Mouse (Mus musculus): Measurements from ENCODE around the gene Klhl29. TPM values are rescaled to one million over a fixed set of nuclear protein-coding genes. Genes with fewer than 3 reads are reported as not detected.

Klhl29 gene
- total RNA-seq, 1 experiment = 0.22 TPM

- in situ Hi-C loops (cut with MboI; ENCODE audit: low sequenced_read_pairs in 2 of 2, unreplicated experiment in 2 of 2) = no loop called here
- Histone ChIP-seq H3K27ac (ENCODE audit: insufficient read depth, low read depth, low read length, poor library complexity, severe bottlenecking) (no peak overlapping the region), H3K4me3 (ENCODE audit: insufficient read depth in 1 of 2, low read depth in 1 of 2, low read length in 2 of 2, poor library complexity in 1 of 2, severe bottlenecking in 1 of 2) (no peak overlapping the region), H3K9ac (ENCODE audit: insufficient read depth, low read depth, low read length, poor library complexity, severe bottlenecking) (no peak overlapping the region), H3K4me1 (ENCODE audit: control insufficient read depth in 2 of 2, insufficient read depth in 2 of 2, low read length in 2 of 2, poor library complexity in 1 of 2) (no peaks in the 10 kb centered on the region), H3K36me3 (ENCODE audit: control insufficient read depth, insufficient read depth, low read length, poor library complexity, severe bottlenecking) (no peaks in the 10 kb centered on the region), H3K9me3 (ENCODE audit: control insufficient read depth, insufficient read depth, low read depth, low read length) (no peaks in the 10 kb centered on the region)
- DNase-seq (ENCODE audit: low read depth, low spot score) = no peak
- no peak for TF ChIP-seq HCFC1 (IDR thresholded peaks at IDR 0.05; ENCODE audit: borderline replicate concordance, insufficient read depth, low read length)
- no peak for TF ChIP-seq ZNF384 (IDR thresholded peaks at IDR 0.05; ENCODE audit: low read depth, low read length)
- TF ChIP-seq MAFK (IDR thresholded peaks at IDR 0.05; ENCODE audit: insufficient read depth, low read depth, low read length) = no peak
- TF ChIP-seq CHD2 (IDR thresholded peaks at IDR 0.05; ENCODE audit: low read depth, low read length) = no peak
- no peak for TF ChIP-seq ZC3H11A (IDR thresholded peaks at IDR 0.05; ENCODE audit: borderline replicate concordance, low read depth, low read length)
Observed at GRCm38 (mm10) chr12:5107795-5108194, 267.7 kb downstream of the Klhl29 start.

GRCm38 (mm10) chr12:5104422-5105052 is 270.9 kb downstream of the Klhl29 start:
- DNase-seq (ENCODE audit: low read depth, low spot score) = no peak
- in situ Hi-C loops (cut with MboI; ENCODE audit: low sequenced_read_pairs in 2 of 2, unreplicated experiment in 2 of 2) = no loop called here
- H3K9me3 ChIP-seq (ENCODE audit: control insufficient read depth, insufficient read depth, low read depth, low read length) = no peaks in the 10 kb centered on the region

GRCm38 (mm10) chr12:5101411-5102024 is 274.0 kb downstream of the Klhl29 start:
- H3K27ac ChIP-seq (ENCODE audit: insufficient read depth, low read depth, low read length, poor library complexity, severe bottlenecking) = no peak overlapping the region
- in situ Hi-C loops (cut with MboI; ENCODE audit: low sequenced_read_pairs in 2 of 2, unreplicated experiment in 2 of 2) = no loop called here
- no peaks in the 10 kb centered on the region for H3K4me1 ChIP-seq (ENCODE audit: control insufficient read depth in 2 of 2, insufficient read depth in 2 of 2, low read length in 2 of 2, poor library complexity in 1 of 2)
- no peak for DNase-seq (ENCODE audit: low read depth, low spot score)
- TF ChIP-seq HCFC1 (IDR thresholded peaks at IDR 0.05; ENCODE audit: borderline replicate concordance, insufficient read depth, low read length) (no peak), ZNF384 (IDR thresholded peaks at IDR 0.05; ENCODE audit: low read depth, low read length) (no peak), ZC3H11A (IDR thresholded peaks at IDR 0.05; ENCODE audit: borderline replicate concordance, low read depth, low read length) (no peak), CHD2 (IDR thresholded peaks at IDR 0.05; ENCODE audit: low read depth, low read length) (no peak), MAFK (IDR thresholded peaks at IDR 0.05; ENCODE audit: insufficient read depth, low read depth, low read length) (no peak)
- no peaks in the 10 kb centered on the region for H3K9me3 ChIP-seq (ENCODE audit: control insufficient read depth, insufficient read depth, low read depth, low read length)
- H3K36me3 ChIP-seq (ENCODE audit: control insufficient read depth, insufficient read depth, low read length, poor library complexity, severe bottlenecking) = no peaks in the 10 kb centered on the region
- H3K4me3 ChIP-seq (ENCODE audit: insufficient read depth in 1 of 2, low read depth in 1 of 2, low read length in 2 of 2, poor library complexity in 1 of 2, severe bottlenecking in 1 of 2) = no peak overlapping the region
- H3K9ac ChIP-seq (ENCODE audit: insufficient read depth, low read depth, low read length, poor library complexity, severe bottlenecking) = no peak overlapping the region

More at GRCm38 (mm10) chr12:5104422-5105052, 270.9 kb downstream of the Klhl29 start:
- Histone ChIP-seq H3K36me3 (ENCODE audit: control insufficient read depth, insufficient read depth, low read length, poor library complexity, severe bottlenecking) (no peaks in the 10 kb centered on the region), H3K4me3 (ENCODE audit: insufficient read depth in 1 of 2, low read depth in 1 of 2, low read length in 2 of 2, poor library complexity in 1 of 2, severe bottlenecking in 1 of 2) (no peak overlapping the region), H3K27ac (ENCODE audit: insufficient read depth, low read depth, low read length, poor library complexity, severe bottlenecking) (no peak overlapping the region), H3K9ac (ENCODE audit: insufficient read depth, low read depth, low read length, poor library complexity, severe bottlenecking) (no peak overlapping the region), H3K4me1 (ENCODE audit: control insufficient read depth in 2 of 2, insufficient read depth in 2 of 2, low read length in 2 of 2, poor library complexity in 1 of 2) (no peaks in the 10 kb centered on the region)
- TF ChIP-seq HCFC1 (IDR thresholded peaks at IDR 0.05; ENCODE audit: borderline replicate concordance, insufficient read depth, low read length) (no peak), ZC3H11A (IDR thresholded peaks at IDR 0.05; ENCODE audit: borderline replicate concordance, low read depth, low read length) (no peak), MAFK (IDR thresholded peaks at IDR 0.05; ENCODE audit: insufficient read depth, low read depth, low read length) (no peak), CHD2 (IDR thresholded peaks at IDR 0.05; ENCODE audit: low read depth, low read length) (no peak), ZNF384 (IDR thresholded peaks at IDR 0.05; ENCODE audit: low read depth, low read length) (no peak)

GRCm38 (mm10) chr12:5099572-5099971 is 275.9 kb downstream of the Klhl29 start:
- Histone ChIP-seq H3K27ac (ENCODE audit: insufficient read depth, low read depth, low read length, poor library complexity, severe bottlenecking) (no peak overlapping the region), H3K36me3 (ENCODE audit: control insufficient read depth, insufficient read depth, low read length, poor library complexity, severe bottlenecking) (no peaks in the 10 kb centered on the region), H3K9me3 (ENCODE audit: control insufficient read depth, insufficient read depth, low read depth, low read length) (no peaks in the 10 kb centered on the region), H3K4me1 (ENCODE audit: control insufficient read depth in 2 of 2, insufficient read depth in 2 of 2, low read length in 2 of 2, poor library complexity in 1 of 2) (no peaks in the 10 kb centered on the region), H3K4me3 (ENCODE audit: insufficient read depth in 1 of 2, low read depth in 1 of 2, low read length in 2 of 2, poor library complexity in 1 of 2, severe bottlenecking in 1 of 2) (no peak overlapping the region), H3K9ac (ENCODE audit: insufficient read depth, low read depth, low read length, poor library complexity, severe bottlenecking) (no peak overlapping the region)
- DNase-seq (ENCODE audit: low read depth, low spot score) = no peak
- TF ChIP-seq CHD2 (IDR thresholded peaks at IDR 0.05; ENCODE audit: low read depth, low read length) (no peak), ZNF384 (IDR thresholded peaks at IDR 0.05; ENCODE audit: low read depth, low read length) (no peak), MAFK (IDR thresholded peaks at IDR 0.05; ENCODE audit: insufficient read depth, low read depth, low read length) (no peak), ZC3H11A (IDR thresholded peaks at IDR 0.05; ENCODE audit: borderline replicate concordance, low read depth, low read length) (no peak), HCFC1 (IDR thresholded peaks at IDR 0.05; ENCODE audit: borderline replicate concordance, insufficient read depth, low read length) (no peak)
- in situ Hi-C loops (cut with MboI; ENCODE audit: low sequenced_read_pairs in 2 of 2, unreplicated experiment in 2 of 2) = no loop called here

All from ES-E14 (cell line).